Mouse (Mus musculus) heart, adult 2 months (tissue): ENCODE results near the gene Rxrg.

Experiments
- CTCF ChIP-seq: fragments of 200-600 bp; IDR thresholded peaks from 2 replicates; pipeline ENCODE4 v1.8.1; 2022; ENCODE audit warnings: antibody characterized with exemption, mild to moderate bottlenecking, moderate library complexity
- POLR2A ChIP-seq: fragments of 200-500 bp; IDR thresholded peaks from 2 replicates; pipeline ENCODE4 v1.6.1; 2011; ENCODE audit warnings: mild to moderate bottlenecking, low read depth, low read length, control low read depth; ENCODE audit not compliant: insufficient read depth

DNA sequence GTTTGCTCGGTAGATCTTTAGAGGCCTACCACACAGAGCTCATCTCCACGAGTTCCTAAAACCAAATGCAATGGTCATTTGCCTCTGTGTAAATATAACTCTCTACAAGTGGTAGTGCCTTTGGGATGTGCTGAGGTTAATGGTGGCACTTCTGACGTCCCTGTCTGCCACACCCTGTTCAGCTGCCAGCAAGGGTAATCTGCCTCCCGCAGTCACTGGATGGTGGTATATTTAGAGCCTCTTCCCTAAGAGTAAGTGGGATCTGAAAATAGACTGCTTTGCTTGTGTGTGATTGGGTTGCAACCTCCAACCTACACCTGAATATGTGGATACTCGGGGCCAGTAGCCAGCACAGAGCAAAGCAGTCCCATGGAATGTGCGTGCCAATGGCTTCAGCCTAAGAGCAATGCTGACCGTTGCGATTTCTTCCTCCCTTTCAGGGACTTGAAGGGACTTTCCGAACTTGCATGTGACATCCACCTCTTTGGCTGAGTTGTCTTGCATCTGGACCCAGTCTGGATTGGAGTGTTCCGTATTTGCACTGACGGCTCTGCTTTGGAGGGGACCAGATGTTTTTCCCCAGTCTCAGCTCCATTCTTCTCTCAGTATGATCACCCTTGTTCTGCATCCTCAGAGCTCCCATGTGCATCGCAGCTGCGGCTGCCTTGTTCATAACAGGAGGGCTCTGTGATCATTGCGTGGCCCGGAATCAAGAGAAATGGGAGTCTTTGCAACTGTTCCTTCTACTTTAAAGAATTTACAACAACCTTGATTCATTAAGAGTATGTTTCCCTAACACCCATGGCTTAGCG is 9.2 kb upstream of the Rxrg start:
- TF ChIP-seq POLR2A (no peak), CTCF (no peak)
